Mouse (Mus musculus): ENCODE data around the gene Selenbp1. TPM values are rescaled to one million over a fixed set of nuclear protein-coding genes. Genes with fewer than 3 reads are reported as not detected.

Selenbp1 gene
- polyA plus RNA-seq, 1 experiment from 2014 or later = 9.0 TPM

DNA sequence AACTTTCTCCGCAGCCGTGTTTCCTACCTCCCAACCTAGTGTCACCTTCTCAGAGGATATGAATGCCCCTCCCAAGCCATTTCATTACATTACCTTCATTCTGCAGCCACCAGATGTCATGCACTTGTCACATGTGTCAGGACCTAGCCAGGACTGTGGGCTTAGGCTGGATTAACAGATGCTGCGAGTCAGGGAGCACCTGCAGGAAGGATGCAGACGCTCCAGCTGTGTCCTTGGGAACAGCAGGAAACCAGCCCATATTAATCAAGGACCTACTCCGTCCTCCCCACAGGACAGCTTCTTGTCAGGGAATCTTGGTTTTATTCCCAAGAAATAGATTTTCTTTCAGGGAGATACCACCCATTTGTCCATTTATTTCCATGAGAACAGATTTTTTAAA, 27.5 kb downstream of the Selenbp1 start:
- no peaks in the 10 kb centered on the region for H3K9me3 ChIP-seq
- no peaks in the 10 kb centered on the region for H3K27me3 ChIP-seq
- 46% methylated on average over 5 of the region's 5 CpGs for WGBS
- H3K27ac ChIP-seq = 0 out of 2 replicates have a peak overlapping the region, but pooled peaks have one; percentile 45
- H3K9ac ChIP-seq (replicated peaks) = peak overlapping the region; percentile 16; the same call in 1 of the 2 replicates
- H3K4me3 ChIP-seq (replicated peaks) = no peak overlapping the region
- peaks cover 10% of the 10 kb centered on the region for H3K4me1 ChIP-seq (replicated peaks)
- H3K36me3 ChIP-seq = peaks cover 39% of the 10 kb centered on the region
- no peak for ATAC-seq
- no peak overlapping the region for H3K4me2 ChIP-seq (replicated peaks)

DNA sequence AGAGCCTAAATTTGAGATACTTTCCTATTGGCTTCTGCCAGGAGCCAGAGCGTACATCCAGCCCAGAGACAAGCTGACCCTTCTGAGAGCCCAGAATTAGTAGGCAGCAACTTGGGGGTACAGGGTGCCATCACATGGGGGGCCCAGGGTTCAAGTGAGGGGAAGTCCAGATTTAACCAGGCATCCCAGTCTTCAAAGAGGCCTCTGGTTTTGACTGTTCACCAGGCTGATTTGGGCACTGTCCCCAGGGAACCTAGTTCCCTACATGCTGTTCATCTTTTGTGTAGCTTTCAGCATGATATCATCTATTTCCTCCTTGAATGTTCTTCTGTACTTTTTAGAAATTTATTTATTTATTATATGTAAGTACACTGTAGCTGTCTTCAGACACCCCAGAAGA, 32.1 kb downstream of the Selenbp1 start:
- 100% methylated on average over 1 of the region's 1 CpGs for WGBS
- Histone ChIP-seq H3K27ac (no peak overlapping the region), H3K4me1 (replicated peaks) (peaks cover under 1% of the 10 kb centered on the region)

DNA sequence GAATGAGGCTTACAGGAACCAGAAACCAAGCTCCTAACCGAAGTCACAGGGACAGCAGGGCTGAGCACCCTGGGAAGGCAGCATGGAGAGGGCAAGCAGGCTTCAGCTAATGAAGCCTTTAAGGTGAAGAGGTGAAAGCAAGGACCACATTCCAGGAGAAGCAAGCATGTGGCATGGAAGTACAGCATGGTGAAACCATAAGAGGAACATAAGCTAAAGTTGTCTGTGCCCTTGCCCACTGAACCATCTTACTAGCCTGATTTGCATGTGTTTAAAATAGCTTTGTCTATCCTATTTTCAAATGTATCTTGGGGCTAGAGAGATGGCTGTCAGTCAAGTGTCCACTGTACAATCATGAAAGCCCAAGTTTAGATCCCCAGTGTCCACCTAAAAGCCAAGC, 33.0 kb downstream of the Selenbp1 start:
- Histone ChIP-seq H3K9ac (replicated peaks) (no peak overlapping the region), H3K4me1 (replicated peaks) (no peaks in the 10 kb centered on the region), H3K4me2 (replicated peaks) (no peak overlapping the region), H3K27me3 (no peaks in the 10 kb centered on the region), H3K36me3 (no peaks in the 10 kb centered on the region), H3K4me3 (replicated peaks) (no peak overlapping the region), H3K27ac (no peak overlapping the region), H3K9me3 (no peaks in the 10 kb centered on the region)
- 88% methylated on average over 1 of the region's 1 CpGs for WGBS
- no peak for ATAC-seq

More for the DNA sequence above, 32.1 kb downstream of the Selenbp1 start:
- ATAC-seq = no peak
- H3K9me3 ChIP-seq = no peaks in the 10 kb centered on the region
- H3K27me3 ChIP-seq = no peaks in the 10 kb centered on the region
- H3K9ac ChIP-seq (replicated peaks) = no peak overlapping the region
- H3K36me3 ChIP-seq = no peaks in the 10 kb centered on the region
- H3K4me3 ChIP-seq (replicated peaks) = no peak overlapping the region
- H3K4me2 ChIP-seq (replicated peaks) = no peak overlapping the region

DNA sequence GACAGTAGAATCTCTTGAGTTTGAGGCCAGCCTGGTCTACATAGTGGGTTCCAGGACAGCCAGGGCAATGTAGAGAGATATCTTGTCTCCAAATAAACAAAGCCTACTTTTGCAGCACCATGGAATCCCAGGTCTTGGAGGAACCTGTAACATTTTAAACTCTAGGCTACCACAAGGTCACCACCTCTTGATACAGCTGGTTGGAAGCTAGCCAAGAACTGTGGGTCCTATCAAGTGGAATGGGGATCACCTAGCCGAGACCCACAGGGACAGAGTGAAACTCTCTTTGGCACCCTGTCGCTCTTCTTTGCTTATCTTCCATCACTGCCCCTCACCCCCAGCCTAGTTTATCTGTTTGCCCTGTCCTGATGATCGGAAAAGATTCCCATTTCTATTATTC, 39.7 kb downstream of the Selenbp1 start:
- no peak for ATAC-seq
- peaks cover 20% of the 10 kb centered on the region for H3K4me1 ChIP-seq (replicated peaks)
- no peaks in the 10 kb centered on the region for H3K9me3 ChIP-seq
- H3K9ac ChIP-seq (replicated peaks) = no peak overlapping the region
- no peak overlapping the region for H3K27ac ChIP-seq
- no peak overlapping the region for H3K4me2 ChIP-seq (replicated peaks)
- no peaks in the 10 kb centered on the region for H3K36me3 ChIP-seq
- no peaks in the 10 kb centered on the region for H3K27me3 ChIP-seq
- WGBS = 88% methylated on average over 3 of the region's 3 CpGs
- H3K4me3 ChIP-seq (replicated peaks) = no peak overlapping the region

DNA sequence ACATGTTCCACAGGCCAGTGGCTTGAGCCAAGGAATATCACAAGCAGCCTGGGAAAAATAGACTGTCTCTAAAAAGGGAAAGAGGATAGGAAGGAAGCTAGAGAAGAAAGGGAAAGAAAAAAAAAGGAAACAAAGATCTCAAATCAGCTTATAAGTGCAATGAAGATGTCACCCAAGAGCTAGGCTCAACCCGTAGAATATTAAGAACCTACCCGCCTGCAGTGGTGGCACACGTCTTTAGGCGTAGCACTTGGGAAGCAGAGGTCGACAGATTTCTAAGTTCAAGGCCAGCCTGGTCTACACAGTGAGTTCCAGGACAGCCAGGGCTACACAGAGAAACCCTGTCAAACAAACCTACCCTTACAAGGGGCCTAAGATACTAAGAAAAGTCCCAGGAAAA, 40.8 kb downstream of the Selenbp1 start:
- Histone ChIP-seq H3K36me3 (no peaks in the 10 kb centered on the region), H3K4me2 (replicated peaks) (peak overlapping the region; percentile 70), H3K27ac (no peak overlapping the region), H3K9ac (replicated peaks) (no peak overlapping the region), H3K4me1 (replicated peaks) (peaks cover 20% of the 10 kb centered on the region), H3K4me3 (replicated peaks) (peak overlapping the region; percentile 89; the same call in 1 of the 2 replicates), H3K27me3 (no peaks in the 10 kb centered on the region), H3K9me3 (no peaks in the 10 kb centered on the region)
- WGBS = 84% methylated on average over 5 of the region's 5 CpGs
- ATAC-seq = no peak

DNA sequence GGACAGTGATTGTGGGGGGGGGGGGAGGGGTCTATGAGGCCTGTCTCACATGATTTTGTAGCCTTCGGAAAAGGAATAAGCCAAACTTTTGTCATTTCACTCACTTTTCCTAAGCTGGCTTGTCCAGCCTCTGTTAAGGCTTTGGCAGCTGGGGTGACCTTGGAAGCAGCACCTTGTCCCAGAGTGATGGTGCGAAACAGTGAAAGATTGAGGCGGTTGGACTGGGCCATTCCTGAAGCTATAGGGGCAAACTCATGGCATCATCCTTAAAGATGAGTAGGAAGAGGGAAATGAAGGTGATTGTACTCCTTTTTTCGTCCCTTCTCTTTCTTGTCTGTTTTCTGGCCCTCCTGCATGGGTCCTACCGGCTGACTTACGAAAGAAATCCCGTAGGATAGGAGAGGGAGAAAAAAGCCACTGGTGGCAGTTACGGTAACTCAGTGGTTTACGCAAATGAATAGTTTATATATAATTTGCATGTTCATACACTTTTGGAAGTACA, 41.2 kb downstream of the Selenbp1 start:
- 21% methylated on average over 9 of the region's 9 CpGs for WGBS

DNA sequence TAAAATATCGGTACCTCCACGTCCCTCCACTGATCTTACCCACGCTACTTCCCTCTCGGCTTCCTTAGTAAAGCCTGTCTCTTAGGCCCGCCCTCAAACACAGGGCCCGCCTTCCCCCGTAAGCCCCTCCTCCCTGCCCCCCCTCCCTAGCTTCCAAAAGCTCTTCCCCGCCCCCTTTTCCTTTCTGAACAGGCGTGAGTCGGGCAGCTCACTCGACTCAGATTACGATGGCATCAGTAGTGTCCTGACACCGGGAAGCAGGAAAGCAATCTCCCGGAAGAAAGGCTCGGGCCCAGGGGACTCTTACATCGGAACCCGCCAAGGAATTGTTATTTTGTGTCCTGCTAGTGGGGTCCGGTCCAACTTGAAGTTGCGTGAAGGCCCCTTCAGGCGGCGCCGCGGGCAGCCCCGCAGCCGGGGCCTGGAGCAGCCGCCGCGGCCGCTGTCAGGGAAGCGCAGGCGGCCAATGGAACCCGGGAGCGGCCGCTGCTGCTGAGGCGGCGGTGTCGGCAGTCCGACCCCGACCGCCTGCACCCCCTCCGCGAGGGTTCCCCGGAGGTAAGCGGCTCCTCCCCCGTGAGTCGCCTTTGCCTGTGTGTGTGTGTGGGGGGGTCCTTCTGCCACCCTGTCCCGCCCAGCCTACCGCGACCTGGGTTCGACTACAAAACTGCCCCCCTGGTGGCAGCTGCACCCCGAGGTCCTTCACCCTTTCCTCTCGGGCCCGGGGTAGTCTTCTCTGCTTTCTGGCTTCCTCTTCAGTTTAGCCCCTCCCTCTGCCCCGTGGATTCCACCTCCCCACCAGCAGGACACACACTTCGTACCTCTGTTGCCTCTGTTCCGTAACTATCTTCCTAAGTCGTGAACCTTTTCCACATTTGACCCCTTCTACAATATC, 41.9 kb downstream of the Selenbp1 start, which contains the start of gene Pi4kb:
Gene Pi4kb, plus strand, starts transcription at position 204 of the 895 bp plus-strand sequence.
- peak within 1 kb of the TSS; percentile 70 for H3K4me2 ChIP-seq (replicated peaks)
- peaks cover 24% of the 10 kb centered on the region for H3K4me1 ChIP-seq (replicated peaks)
- H3K9ac ChIP-seq (replicated peaks) = peak within 1 kb of the TSS; percentile 94
- WGBS = under 1% methylated on average over 57 of the region's 57 CpGs
- peak; percentile 95 for ATAC-seq
- H3K36me3 ChIP-seq = peaks cover 5% of the 10 kb centered on the region
- peak within 1 kb of the TSS; percentile 89 for H3K4me3 ChIP-seq (replicated peaks)
- no peaks in the 10 kb centered on the region for H3K9me3 ChIP-seq
- H3K27me3 ChIP-seq = no peaks in the 10 kb centered on the region
- peak within 1 kb of the TSS; percentile 87 for H3K27ac ChIP-seq

More for the DNA sequence above, 41.2 kb downstream of the Selenbp1 start:
- H3K36me3 ChIP-seq = peaks cover 1% of the 10 kb centered on the region
- ATAC-seq = peak; percentile 56
- H3K9ac ChIP-seq (replicated peaks) = peak overlapping the region; percentile 44
- H3K4me1 ChIP-seq (replicated peaks) = peaks cover 22% of the 10 kb centered on the region
- peak overlapping the region; percentile 89 for H3K4me3 ChIP-seq (replicated peaks)
- H3K4me2 ChIP-seq (replicated peaks) = peak overlapping the region; percentile 70
- H3K27ac ChIP-seq = no peak overlapping the region
- H3K27me3 ChIP-seq = no peaks in the 10 kb centered on the region
- no peaks in the 10 kb centered on the region for H3K9me3 ChIP-seq

DNA sequence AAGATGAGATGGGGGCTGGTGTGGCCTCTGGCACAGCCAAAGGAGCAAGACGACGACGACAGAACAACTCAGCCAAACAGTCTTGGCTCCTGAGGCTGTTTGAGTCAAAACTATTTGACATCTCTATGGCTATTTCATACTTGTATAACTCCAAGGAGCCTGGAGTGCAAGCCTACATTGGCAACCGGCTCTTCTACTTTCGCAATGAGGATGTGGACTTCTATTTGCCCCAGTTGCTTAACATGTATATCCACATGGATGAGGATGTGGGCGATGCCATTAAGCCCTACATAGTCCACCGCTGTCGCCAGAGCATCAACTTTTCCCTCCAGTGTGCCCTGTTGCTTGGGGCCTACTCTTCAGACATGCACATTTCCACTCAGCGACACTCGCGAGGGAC, 51.5 kb downstream of the Selenbp1 start:
- Histone ChIP-seq H3K9me3 (no peaks in the 10 kb centered on the region), H3K4me2 (replicated peaks) (no peak overlapping the region), H3K4me1 (replicated peaks) (peaks cover 6% of the 10 kb centered on the region), H3K4me3 (replicated peaks) (no peak overlapping the region), H3K9ac (replicated peaks) (no peak overlapping the region), H3K36me3 (peaks cover 64% of the 10 kb centered on the region), H3K27ac (no peak overlapping the region), H3K27me3 (no peaks in the 10 kb centered on the region)
- 94% methylated on average over 11 of the region's 11 CpGs for WGBS
- no peak for ATAC-seq

DNA sequence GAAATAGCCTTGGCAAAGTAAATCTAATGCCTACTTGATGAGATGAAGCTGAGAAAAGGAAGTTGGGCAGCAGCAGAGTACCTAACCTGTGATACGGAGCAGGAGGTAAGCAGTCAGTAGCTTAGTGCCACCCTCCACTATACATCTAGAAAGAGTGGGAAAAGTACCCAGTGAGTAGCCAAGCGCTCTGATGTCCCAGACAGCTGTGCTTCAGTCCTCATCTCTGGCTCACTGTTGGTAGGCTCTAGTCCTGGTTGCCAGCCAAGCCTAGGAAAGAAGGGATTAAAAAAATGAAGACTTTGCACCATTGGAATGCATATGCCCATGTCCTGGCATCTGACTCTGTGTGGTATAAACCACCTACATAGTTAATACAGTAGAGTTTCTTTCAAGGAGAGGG, 52.7 kb downstream of the Selenbp1 start:
- Histone ChIP-seq H3K9ac (replicated peaks) (no peak overlapping the region), H3K4me1 (replicated peaks) (peaks cover 7% of the 10 kb centered on the region; the same call in 1 of the 2 replicates), H3K27me3 (no peaks in the 10 kb centered on the region), H3K36me3 (peaks cover 70% of the 10 kb centered on the region), H3K27ac (no peak overlapping the region), H3K9me3 (no peaks in the 10 kb centered on the region), H3K4me3 (replicated peaks) (no peak overlapping the region), H3K4me2 (replicated peaks) (no peak overlapping the region)
- 97% methylated on average over 2 of the region's 2 CpGs for WGBS
- ATAC-seq = no peak

DNA sequence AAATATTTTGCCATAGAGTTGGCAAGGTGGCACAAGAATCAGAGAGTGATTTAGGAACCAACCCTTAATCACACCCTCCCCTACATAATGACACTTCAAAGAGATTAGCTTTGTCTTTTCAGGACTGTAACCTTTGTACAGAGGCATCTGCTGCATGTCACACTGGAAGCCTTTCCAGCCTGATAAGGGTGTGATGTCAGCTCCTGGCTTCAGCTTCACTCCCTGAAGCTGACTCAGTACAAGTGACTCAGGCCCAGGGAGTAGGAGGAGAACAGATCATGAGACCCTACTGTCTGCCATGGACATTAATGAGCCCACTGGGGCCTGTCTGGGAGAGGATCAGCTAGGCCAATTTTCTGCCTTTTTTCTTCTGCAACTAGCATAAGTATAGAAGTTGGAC, 54.7 kb downstream of the Selenbp1 start:
- Histone ChIP-seq H3K4me2 (replicated peaks) (no peak overlapping the region), H3K4me3 (replicated peaks) (no peak overlapping the region), H3K4me1 (replicated peaks) (peaks cover 7% of the 10 kb centered on the region; the same call in 1 of the 2 replicates), H3K36me3 (peaks cover 66% of the 10 kb centered on the region), H3K27ac (no peak overlapping the region), H3K9me3 (no peaks in the 10 kb centered on the region), H3K9ac (replicated peaks) (no peak overlapping the region), H3K27me3 (no peaks in the 10 kb centered on the region)
- no peak for ATAC-seq

DNA sequence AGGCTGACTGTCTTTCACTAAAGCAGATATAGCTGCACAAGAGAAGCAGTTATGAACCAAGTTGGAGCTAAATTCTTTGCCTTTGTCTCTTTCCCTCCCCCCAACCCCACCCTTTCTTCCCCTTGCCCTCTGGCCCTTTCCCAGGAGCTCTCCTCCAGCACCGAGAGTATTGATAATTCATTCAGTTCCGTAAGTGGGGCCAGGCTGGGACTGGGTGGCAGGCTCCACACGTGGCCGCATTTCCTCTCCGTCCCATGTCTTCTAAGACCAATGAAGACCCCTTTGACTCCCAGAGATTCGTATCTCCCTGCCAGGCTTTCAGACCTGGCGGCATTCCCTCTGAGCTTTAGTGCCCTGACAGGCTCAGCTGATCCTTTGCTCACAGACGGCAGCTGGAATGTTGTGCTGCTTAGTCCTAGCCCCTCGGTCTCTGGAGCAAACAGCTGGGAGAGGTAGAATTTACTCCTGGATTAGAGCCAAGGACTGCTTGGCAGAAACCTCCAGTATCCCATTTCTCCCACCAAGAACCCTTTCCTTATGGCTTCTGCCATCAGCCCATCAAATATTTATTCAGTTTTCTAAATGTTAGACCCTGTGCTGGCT, 56.4 kb downstream of the Selenbp1 start:
- 59% methylated on average over 9 of the region's 9 CpGs for WGBS
- Histone ChIP-seq H3K27me3 (no peaks in the 10 kb centered on the region), H3K27ac (no peak overlapping the region), H3K4me2 (replicated peaks) (no peak overlapping the region), H3K4me1 (replicated peaks) (peaks cover 7% of the 10 kb centered on the region; the same call in 1 of the 2 replicates), H3K36me3 (peaks cover 73% of the 10 kb centered on the region), H3K9ac (replicated peaks) (no peak overlapping the region), H3K4me3 (replicated peaks) (no peak overlapping the region), H3K9me3 (no peaks in the 10 kb centered on the region)
- ATAC-seq = no peak

Data from midbrain, embryonic 13.5 days (tissue).